Mouse (Mus musculus) liver, embryonic 16.5 days (tissue): ENCODE data around the gene Ddx19b. TPM values are rescaled to one million over a fixed set of nuclear protein-coding genes. Genes with fewer than 3 reads are reported as not detected.
"Not testable (repeated sequence)": the region's sequence is repeated elsewhere in the genome, so short reads cannot be mapped to it uniquely, and the experiment has no call there.

Source experiments
- ATAC-seq: fragments of 200-750 bp; cut with Nextera tagmentation; 2 replicates; pipeline ENCODE4 v1.8.0; 2017; ENCODE audit warnings: low read depth, mild to moderate bottlenecking, moderate number of reproducible peaks, moderate library complexity
- H3K27ac ChIP-seq: fragments of 300-500 bp; sonication (generic); 2 replicates; pipeline ENCODE4 v1.5.1; 2014; ENCODE audit warnings: mild to moderate bottlenecking, low read length
- H3K27me3 ChIP-seq: fragments of 300-500 bp; sonication (generic); 2 replicates; pipeline ENCODE4 v1.6.1; 2014; ENCODE audit warnings: low read depth, low read length, mixed read lengths; ENCODE audit not compliant: control insufficient read depth, insufficient read depth
- H3K36me3 ChIP-seq: fragments of 300-500 bp; sonication (generic); 2 replicates; pipeline ENCODE4 v1.6.1; 2014; ENCODE audit warnings: mild to moderate bottlenecking; ENCODE audit not compliant: control insufficient read depth, insufficient read depth
- H3K4me1 ChIP-seq: fragments of 300-500 bp; sonication (generic); 2 replicates; pipeline ENCODE4 v1.6.1; 2014; ENCODE audit warnings: low read depth, low read length, mixed read lengths; ENCODE audit not compliant: control insufficient read depth
- H3K4me2 ChIP-seq: fragments of 300-500 bp; sonication (generic); 2 replicates; pipeline ENCODE4 v1.6.1; 2014; ENCODE audit warnings: low read depth, low read length, mixed read lengths
- H3K4me3 ChIP-seq: fragments of 300-500 bp; sonication (generic); 2 replicates; pipeline ENCODE4 v1.5.1; 2014; ENCODE audit warnings: low read depth, mild to moderate bottlenecking, low read length
- H3K9ac ChIP-seq: fragments of 300-500 bp; sonication (generic); 2 replicates; pipeline ENCODE4 v1.6.1; 2014; ENCODE audit warnings: low read depth, low read length
- H3K9me3 ChIP-seq: fragments of 300-500 bp; sonication (generic); replicated peaks from 2 replicates; pipeline ENCODE4 v1.6.1; 2016; ENCODE audit warnings: low read length; ENCODE audit not compliant: control insufficient read depth
- WGBS: fragments of 180-500 bp; shearing (Covaris S2); extraction: QIAGEN DNeasy Blood & Tissue Kit; methylation state at CpG from one replicate; pipeline ENCODE4 v1.1.7; 2014; ENCODE audit not compliant: insufficient replicate concordance; 5-methylcytosine and 5-hydroxymethylcytosine counted together
- polyA plus RNA-seq: library from polyadenylated mRNA; unstranded; fragments of >200 nt; fragmentation: Nextera tagmentation; extraction: Ambion mirVana; gene quantifications from 2 replicates; pipeline ENCODE4 v1.2.1, GENCODE M21; 2015

Ddx19b gene
- polyA plus RNA-seq, 1 experiment from 2014 or later: 2.7 TPM

DNA sequence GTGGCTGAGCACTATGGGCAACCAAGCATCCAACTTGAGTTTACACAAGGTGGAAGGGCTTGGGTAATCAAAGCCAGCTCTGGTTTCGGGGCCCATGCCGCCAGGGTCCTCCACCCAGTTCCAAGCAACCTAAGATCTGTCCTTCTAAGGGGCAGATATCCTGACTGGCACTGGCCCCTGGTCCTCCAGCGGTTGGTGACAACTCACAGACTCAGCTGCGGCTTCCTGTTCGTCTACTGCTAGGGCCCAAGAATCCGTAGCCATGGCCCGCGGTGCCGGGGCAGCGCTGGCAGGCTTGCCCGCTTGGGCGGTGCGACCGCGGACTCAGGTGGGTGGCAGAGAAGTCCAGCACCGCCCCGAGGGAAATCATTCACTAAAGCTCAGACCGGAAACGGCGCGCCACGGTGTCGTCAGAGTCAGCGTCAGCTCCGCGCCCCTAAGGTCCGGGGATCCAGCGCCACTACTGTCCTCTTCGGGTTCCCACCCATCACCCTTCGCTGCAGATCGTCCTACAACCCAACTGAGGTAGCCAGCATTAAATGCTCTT is 4.1 kb downstream of the Ddx19b start:
- no peaks in the 10 kb centered on the region for H3K36me3 ChIP-seq
- ATAC-seq: peak; percentile 97
- under 1% methylated on average over 31 of the region's 31 CpGs for WGBS
- H3K4me2 ChIP-seq: peak overlapping the region; percentile 93
- H3K9ac ChIP-seq: peak overlapping the region; percentile 88
- peak overlapping the region; percentile 77 for H3K4me3 ChIP-seq
- no peaks in the 10 kb centered on the region for H3K27me3 ChIP-seq
- no peaks in the 10 kb centered on the region for H3K9me3 ChIP-seq
- H3K27ac ChIP-seq: peak overlapping the region; percentile 73
- peaks cover 7% of the 10 kb centered on the region for H3K4me1 ChIP-seq

DNA sequence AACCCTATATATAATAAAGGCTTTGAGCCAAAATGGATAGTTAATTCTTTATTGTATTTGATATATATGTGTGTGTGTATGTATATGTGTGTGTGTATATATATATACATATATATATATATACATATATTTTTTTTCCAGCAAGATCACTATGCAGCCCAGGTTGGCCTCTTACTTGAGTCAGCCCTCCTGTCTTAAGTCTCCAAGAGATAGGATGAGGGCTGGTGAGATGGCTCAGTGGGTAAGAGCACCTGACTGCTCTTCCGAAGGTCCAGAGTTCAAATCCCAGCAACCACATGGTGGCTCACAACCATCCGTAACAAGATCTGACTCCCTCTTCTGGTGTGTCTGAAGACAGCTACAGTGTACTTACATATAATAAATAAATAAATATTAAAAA is 4.9 kb downstream of the Ddx19b start:
- H3K9ac ChIP-seq, H3K4me3 ChIP-seq, H3K27me3 ChIP-seq, H3K4me1 ChIP-seq, H3K27ac ChIP-seq, H3K36me3 ChIP-seq, ATAC-seq, H3K9me3 ChIP-seq, H3K4me2 ChIP-seq: not testable (repeated sequence)
- WGBS: 94% methylated on average over 1 of the region's 2 CpGs

DNA sequence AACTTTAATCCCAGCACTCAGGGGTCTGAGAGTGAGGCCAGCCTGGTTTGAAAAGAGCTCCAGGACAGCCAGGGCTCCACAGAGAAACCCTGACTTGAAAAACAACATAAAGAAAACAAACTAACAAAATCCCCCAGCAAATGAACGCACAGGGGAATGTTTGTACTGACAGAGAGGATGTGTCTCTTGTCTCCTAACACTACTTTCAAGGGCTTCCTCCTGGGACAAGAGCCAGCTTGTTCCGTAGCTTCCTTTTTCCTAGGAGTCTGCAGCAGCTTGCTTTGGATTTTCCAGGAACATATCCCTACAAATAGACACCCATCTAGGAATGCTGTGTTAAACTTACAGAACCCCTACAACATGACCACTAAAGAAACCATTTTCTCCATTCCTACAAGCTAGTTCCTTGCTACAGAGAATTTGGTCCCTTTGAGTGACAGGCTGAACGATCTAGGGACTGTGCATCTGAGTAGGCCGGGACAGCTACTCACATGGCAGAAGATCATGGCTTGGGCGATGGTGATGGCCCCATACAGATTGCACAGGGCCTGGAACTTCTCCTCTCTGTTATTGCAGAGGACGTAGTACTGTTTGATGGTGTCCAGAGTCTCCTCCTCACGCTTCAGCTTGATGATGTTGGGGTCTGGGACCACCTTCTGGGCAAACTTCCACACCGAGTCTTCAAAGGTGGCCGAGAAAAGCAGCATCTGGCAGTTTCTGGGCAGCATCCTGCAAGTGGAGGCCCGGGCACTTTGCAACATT is 21.1 kb downstream of the Ddx19b start:
- H3K27ac ChIP-seq, H3K4me1 ChIP-seq, H3K9ac ChIP-seq, H3K4me2 ChIP-seq, H3K9me3 ChIP-seq, H3K27me3 ChIP-seq, ATAC-seq, H3K4me3 ChIP-seq: not testable (repeated sequence)
- H3K36me3 ChIP-seq: peaks cover 12% of the 10 kb centered on the region
- WGBS: 72% methylated on average over 8 of the region's 10 CpGs

DNA sequence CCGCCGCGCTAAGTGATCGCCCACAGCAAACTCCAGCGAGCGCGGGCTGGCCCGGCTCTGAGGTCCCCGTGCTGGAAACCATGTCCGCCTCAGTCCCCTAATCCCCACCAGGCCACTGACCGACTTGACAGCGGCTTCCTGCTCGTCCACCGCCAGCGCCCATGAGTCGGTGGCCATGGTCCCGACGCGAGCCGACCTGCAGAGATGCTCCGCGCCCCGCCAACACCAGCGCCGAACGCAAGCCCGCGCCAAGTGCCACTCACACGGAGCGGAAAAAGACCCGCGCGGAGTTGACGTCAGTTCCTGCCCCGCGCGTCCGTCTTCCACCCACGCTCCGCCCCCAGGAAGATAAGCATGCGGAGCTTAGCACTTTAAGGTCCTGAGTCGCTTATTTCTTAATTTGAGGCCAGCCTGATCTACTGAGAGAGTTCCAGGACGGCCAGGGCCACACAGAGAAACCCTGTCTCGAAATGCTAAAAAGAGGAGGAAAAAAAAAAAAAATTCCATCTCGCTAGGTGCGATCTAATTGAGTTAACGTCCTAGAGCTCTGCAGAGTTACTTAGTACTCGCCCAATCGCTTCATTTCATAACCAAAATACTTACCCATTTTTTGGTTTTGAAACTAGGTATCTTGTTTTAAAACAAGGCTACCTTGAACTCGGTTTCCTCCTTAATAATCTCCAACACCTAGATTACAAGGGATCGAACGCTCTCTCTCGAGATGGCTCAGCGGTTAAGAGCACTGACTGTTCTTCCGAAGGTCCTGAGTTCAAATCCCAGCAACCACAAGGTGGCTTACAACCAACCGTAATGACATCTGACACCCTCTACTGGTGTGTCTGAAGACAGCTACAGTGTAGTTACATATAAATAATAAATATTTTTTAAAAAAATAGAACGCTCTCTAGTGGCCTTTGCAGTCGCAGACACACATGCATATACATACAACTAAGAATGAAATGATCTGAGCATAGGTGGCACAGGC is 33.7 kb downstream of the Ddx19b start, which contains the start of gene Ddx19a:
Ddx19a (minus strand) TSS at position 254 of the 985 bp plus-strand sequence.
- H3K4me1 ChIP-seq: peaks cover 12% of the 10 kb centered on the region
- WGBS: 3% methylated on average over 58 of the region's 58 CpGs

DNA sequence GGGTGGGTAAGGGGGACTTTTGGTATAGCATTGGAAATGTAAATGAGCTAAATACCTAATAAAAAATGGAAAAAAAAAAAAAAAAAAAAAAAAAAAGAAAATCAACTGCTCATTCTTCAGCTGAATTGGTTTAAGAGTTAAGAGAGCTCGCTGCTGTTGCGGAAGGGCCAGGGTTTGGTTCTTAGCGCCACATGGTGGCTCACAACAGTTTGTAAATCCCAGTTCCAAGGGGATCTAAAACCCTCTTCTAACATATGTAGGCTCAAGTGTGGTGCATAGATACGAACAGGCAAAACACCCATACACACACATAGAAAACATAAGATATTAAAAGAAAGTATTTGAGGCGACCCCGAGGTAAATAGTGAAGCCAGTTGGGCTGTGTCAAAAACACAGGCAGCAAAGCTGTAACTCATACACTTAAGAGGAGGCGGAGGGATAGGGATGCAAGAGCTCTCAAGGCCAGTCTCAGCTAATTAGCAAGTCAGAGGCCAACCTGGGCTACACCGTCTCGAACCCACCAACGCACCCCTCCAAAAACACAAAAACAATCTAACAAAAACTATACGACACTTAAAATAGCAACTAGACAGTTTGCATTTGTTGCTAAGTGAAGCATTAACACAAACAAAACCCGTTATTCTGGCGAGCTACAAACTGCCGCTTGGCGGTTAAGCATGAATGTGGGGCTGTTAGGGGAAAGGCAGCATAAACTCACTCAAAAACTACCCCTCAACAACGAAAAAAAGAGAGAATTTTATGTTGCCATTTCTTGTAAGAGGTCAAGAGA is 34.7 kb downstream of the Ddx19b start:
- Histone ChIP-seq H3K9me3 (no peaks in the 10 kb centered on the region), H3K4me1 (peaks cover 12% of the 10 kb centered on the region), H3K9ac (peak overlapping the region; percentile 87), H3K4me3 (peak overlapping the region; percentile 97), H3K36me3 (peaks cover 8% of the 10 kb centered on the region), H3K27me3 (no peaks in the 10 kb centered on the region), H3K4me2 (peak overlapping the region; percentile 79), H3K27ac (peak overlapping the region; percentile 90)
- WGBS: 31% methylated on average over 16 of the region's 16 CpGs
- no peak for ATAC-seq

More for the DNA sequence above, 33.7 kb downstream of the Ddx19b start, which contains the start of gene Ddx19a:
- Histone ChIP-seq H3K27ac (peak within 1 kb of the TSS; percentile 90), H3K27me3 (no peaks in the 10 kb centered on the region), H3K4me3 (peak within 1 kb of the TSS; percentile 97), H3K9ac (peak within 1 kb of the TSS; percentile 87), H3K4me2 (peak within 1 kb of the TSS; percentile 79), H3K36me3 (peaks cover under 1% of the 10 kb centered on the region; the same call in 1 of the 2 replicates), H3K9me3 (no peaks in the 10 kb centered on the region)
- ATAC-seq: peak; percentile 95

DNA sequence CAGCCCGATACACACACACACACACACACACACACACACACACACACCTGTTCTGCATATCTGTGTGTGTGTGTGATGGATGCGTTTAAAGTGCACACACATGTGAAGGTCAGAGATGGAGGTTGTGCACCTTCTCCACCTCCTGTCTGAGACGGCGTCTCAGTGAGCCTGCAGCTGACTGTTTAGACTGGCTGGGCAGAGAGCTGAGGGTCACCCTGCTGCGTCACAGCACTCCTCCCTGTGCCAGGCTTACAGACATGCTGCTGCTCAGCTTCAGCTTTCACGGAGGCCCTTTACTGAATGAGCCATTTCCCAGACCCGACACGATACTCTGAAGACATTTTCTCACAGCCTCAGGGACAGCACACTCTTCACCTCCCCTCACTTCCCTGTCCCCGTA is 41.5 kb downstream of the Ddx19b start:
- no peaks in the 10 kb centered on the region for H3K9me3 ChIP-seq
- no peaks in the 10 kb centered on the region for H3K27me3 ChIP-seq
- no peak overlapping the region for H3K4me3 ChIP-seq
- no peak overlapping the region for H3K27ac ChIP-seq
- no peak for ATAC-seq
- no peak overlapping the region for H3K4me2 ChIP-seq
- H3K9ac ChIP-seq: no peak overlapping the region
- H3K36me3 ChIP-seq: peaks cover 53% of the 10 kb centered on the region
- peaks cover 8% of the 10 kb centered on the region for H3K4me1 ChIP-seq
- WGBS: 84% methylated on average over 9 of the region's 9 CpGs

DNA sequence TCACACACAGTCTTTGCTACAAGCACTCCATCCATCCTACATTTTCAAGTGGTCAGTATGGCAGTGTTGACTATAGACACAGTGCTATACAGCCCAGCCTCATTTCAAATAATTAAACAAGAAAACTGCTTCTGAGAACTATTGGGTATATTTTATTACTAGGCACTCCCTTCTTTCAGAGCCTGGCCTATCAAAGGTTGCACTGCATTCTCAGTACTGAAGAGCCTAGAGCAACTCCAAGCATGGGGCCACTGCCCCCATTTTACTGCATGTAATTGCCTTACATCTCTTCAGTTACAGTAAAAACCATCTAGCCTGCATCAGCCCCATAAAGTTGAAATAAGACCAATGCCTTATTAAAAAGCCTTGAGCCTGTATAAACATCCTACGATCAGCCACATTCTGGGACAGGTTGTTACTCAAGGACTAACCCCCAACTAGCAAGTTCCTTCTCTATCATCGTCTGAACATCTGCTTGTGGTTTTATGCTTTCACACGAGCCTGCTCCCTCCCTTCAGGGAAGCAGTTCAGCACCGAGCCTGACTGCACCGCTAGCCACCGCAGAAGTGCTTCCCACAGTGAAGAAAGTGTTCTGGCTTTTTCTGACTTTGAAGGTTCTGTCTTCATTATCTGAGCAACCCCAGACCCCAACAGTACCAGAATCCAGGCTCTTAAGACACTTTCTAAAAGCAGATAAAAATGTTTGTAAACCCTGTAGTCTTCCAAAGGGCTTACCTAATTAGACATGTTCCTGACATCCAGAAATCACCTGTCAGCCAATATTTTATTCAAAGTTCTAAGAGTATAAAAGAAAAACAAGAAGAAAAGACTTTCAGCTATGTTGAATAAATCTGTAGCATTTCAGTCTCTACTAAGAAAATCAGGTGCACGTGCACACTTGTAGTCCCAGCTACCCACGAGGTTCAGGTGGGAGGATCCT is 43.5 kb downstream of the Ddx19b start:
- Histone ChIP-seq H3K27ac (0 out of 2 replicates have a peak overlapping the region, but pooled peaks have one; percentile 30), H3K4me1 (peaks cover 8% of the 10 kb centered on the region), H3K9me3 (no peaks in the 10 kb centered on the region), H3K27me3 (no peaks in the 10 kb centered on the region), H3K36me3 (peaks cover 69% of the 10 kb centered on the region), H3K9ac (no peak overlapping the region), H3K4me2 (0 out of 2 replicates have a peak overlapping the region, but pooled peaks have one; percentile 17), H3K4me3 (no peak overlapping the region)
- 21% methylated on average over 8 of the region's 8 CpGs for WGBS
- ATAC-seq: peak; percentile 86
